Mouse (Mus musculus) lung, embryonic 16.5 days (tissue): ENCODE measurements around the gene Gif. TPM values are rescaled to one million over a fixed set of nuclear protein-coding genes. Genes with fewer than 3 reads are reported as not detected.

Experiments
- ATAC-seq: fragments of 200-750 bp; cut with Nextera tagmentation; 2 replicates; pipeline ENCODE4 v1.8.0; 2017; ENCODE audit warnings: low read depth, mild to moderate bottlenecking, moderate library complexity
- H3K27ac ChIP-seq: fragments of 300-500 bp; sonication (generic); 2 replicates; pipeline ENCODE4 v1.5.1; 2014; ENCODE audit warnings: mild to moderate bottlenecking, control low read depth, low read length
- H3K27me3 ChIP-seq: fragments of 300-500 bp; sonication (generic); 2 replicates; pipeline ENCODE4 v1.6.1; 2014; ENCODE audit warnings: low read depth, low read length, mixed read lengths; ENCODE audit not compliant: control insufficient read depth, insufficient read depth
- H3K36me3 ChIP-seq: fragments of 300-500 bp; sonication (generic); 2 replicates; pipeline ENCODE4 v1.6.1; 2014; ENCODE audit warnings: low read length; ENCODE audit not compliant: control insufficient read depth, insufficient read depth
- H3K4me1 ChIP-seq: fragments of 300-500 bp; sonication (generic); replicated peaks from 2 replicates; pipeline ENCODE4 v1.6.1; 2014; ENCODE audit warnings: low read length, mixed read lengths; ENCODE audit not compliant: control insufficient read depth, insufficient read depth
- H3K4me2 ChIP-seq: fragments of 300-500 bp; sonication (generic); 2 replicates; pipeline ENCODE4 v1.6.1; 2014; ENCODE audit warnings: low read depth, low read length, control low read depth
- H3K4me3 ChIP-seq: fragments of 300-500 bp; sonication (generic); 2 replicates; pipeline ENCODE4 v1.5.1; 2014; ENCODE audit warnings: mild to moderate bottlenecking, low read length, control low read depth
- H3K9ac ChIP-seq: fragments of 300-500 bp; sonication (generic); 2 replicates; pipeline ENCODE4 v1.6.1; 2014; ENCODE audit warnings: low read length, control low read depth
- H3K9me3 ChIP-seq: fragments of 300-500 bp; sonication (generic); 2 replicates; pipeline ENCODE4 v1.6.1; 2016; ENCODE audit warnings: low read length; ENCODE audit not compliant: control insufficient read depth
- WGBS: fragments of 180-500 bp; shearing (Covaris S2); extraction: QIAGEN DNeasy Blood & Tissue Kit; methylation state at CpG from one replicate; pipeline ENCODE4 v1.1.7; 2014; 5-methylcytosine and 5-hydroxymethylcytosine counted together
- polyA plus RNA-seq: library from polyadenylated mRNA; unstranded; fragments of >200 nt; fragmentation: Nextera tagmentation; extraction: Ambion mirVana; gene quantifications from 2 replicates; pipeline ENCODE4 v1.2.1, GENCODE M21; 2015

Gif gene
- polyA plus RNA-seq, 1 experiment from 2014 or later, result 0.70 TPM

DNA sequence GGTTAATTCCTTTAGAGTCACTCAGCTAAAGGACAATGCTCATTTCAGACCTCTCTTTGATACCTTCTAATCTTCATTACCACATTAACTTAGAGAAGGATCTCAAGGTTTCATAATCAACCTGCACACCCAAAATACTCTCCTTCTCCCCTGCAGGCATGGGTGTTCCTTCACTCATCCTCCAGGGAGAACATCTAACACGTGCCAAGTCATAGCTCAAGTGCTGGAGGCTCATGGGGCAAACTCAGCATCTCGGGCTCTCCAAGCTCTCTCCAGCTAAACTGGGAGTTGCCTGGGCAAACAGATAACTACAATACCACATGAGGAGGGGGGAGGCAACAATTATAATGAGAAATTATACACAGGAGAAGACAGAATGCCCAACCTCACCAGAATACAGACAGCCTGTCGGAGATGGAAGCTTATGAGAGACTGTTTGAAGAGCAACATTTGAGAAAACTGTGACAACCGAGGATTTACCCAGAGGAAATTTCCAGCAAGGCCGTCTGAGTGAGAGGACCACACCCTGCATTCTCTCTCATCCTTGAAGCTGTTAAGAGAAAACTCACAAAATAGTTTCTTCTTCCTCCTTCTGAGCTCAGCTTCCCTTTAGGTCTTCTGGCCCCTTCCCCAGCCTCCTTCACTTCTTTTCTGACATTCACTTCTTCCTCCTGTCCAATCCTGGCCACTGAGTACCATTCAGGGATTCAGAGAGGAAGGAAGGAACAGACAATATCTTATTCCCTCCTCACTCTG is 62.8 kb downstream of the Gif start:
- no peak overlapping the region for H3K4me3 ChIP-seq
- no peaks in the 10 kb centered on the region for H3K27me3 ChIP-seq
- no peak overlapping the region for H3K9ac ChIP-seq
- ATAC-seq, result no peak
- H3K4me2 ChIP-seq, result no peak overlapping the region
- 52% methylated on average over 5 of the region's 5 CpGs for WGBS
- peaks cover 7% of the 10 kb centered on the region for H3K4me1 ChIP-seq
- H3K9me3 ChIP-seq, result no peaks in the 10 kb centered on the region
- H3K27ac ChIP-seq, result 0 out of 2 replicates have a peak overlapping the region, but pooled peaks have one; percentile 3
- no peaks in the 10 kb centered on the region for H3K36me3 ChIP-seq

DNA sequence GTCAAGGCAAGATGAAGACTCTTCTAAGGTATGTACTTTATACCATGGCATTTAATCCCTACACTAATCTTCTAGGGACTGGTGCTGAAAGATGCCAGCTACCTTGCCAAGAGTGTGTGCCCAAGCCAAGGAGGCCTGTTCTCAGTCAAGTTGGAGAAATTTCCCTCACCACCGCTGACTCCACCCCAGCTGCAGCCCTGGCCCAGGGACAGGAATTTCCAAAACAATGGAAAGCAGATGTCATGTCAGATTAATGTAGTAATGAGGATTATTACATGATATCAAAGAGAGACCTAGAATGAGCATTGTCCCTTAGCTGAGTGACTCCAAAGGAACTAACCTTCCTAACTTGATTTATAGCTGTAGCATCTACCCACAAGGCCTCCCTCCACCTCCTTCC is 63.5 kb downstream of the Gif start:
- no peak for ATAC-seq

DNA sequence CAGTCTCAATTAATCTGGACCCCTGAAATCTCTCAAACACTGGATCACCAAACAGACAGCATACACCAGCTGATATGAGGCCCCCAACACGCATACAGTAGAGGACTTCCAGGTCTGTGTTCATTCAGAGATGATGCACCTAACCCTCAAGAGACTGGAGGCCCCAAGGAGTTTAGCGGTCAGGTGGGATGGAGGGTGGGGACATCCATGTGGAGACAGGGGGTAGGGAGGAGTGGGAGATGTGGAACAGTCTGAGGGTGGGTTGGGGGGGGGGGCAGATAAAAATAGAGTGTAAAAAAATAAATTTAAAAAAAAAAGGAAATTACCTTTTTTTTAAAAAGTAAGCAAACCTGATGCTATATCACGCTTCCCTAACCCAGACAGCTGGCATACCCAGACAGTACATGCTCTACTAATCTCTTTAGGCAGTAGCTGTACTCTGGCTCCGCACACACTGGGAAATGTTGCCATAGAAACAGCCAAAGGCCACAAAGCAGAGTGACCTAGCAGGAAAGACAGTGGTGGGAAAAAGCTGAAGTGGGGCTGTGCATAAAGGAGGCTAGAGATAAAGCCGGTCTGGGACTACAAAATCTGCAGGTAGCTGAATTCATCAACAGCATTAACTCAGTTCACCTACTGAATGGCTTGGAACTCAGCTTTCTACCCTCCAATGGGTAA is 64.5 kb downstream of the Gif start:
- H3K4me2 ChIP-seq, result no peak overlapping the region

More for the DNA sequence above, 63.5 kb downstream of the Gif start:
- H3K36me3 ChIP-seq, result no peaks in the 10 kb centered on the region
- no peak overlapping the region for H3K4me2 ChIP-seq
- WGBS, result 53% methylated on average over 1 of the region's 1 CpGs
- H3K4me3 ChIP-seq, result no peak overlapping the region
- 0 out of 2 replicates have a peak overlapping the region, but pooled peaks have one; percentile 30 for H3K27ac ChIP-seq
- H3K9me3 ChIP-seq, result no peaks in the 10 kb centered on the region
- no peak overlapping the region for H3K9ac ChIP-seq
- H3K27me3 ChIP-seq, result no peaks in the 10 kb centered on the region
- H3K4me1 ChIP-seq, result peaks cover 7% of the 10 kb centered on the region

More for the DNA sequence above, 64.5 kb downstream of the Gif start:
- Histone ChIP-seq H3K27ac (no peak overlapping the region), H3K4me1 (peaks cover 7% of the 10 kb centered on the region), H3K9me3 (no peaks in the 10 kb centered on the region), H3K36me3 (no peaks in the 10 kb centered on the region), H3K9ac (no peak overlapping the region), H3K4me3 (no peak overlapping the region), H3K27me3 (no peaks in the 10 kb centered on the region)
- ATAC-seq, result peak; percentile 46
- WGBS, result 45% methylated on average over 5 of the region's 5 CpGs

Other genes starting within 250 kb of the Gif start
- 5.5 and 5.6 TPM in 2 replicates for gene Ms4a6b, start 231.0 kb upstream of the Gif start, polyA plus RNA-seq
- 2.1 and 2.7 TPM in 2 replicates for gene Ms4a4d, start 210.8 kb upstream of the Gif start, polyA plus RNA-seq
- gene Ms4a6d, start 142.7 kb upstream of the Gif start, polyA plus RNA-seq, result 5.7 and 6.8 TPM in 2 replicates
- 0.20 and 0.35 TPM in 2 replicates for gene Ms4a2, start 123.8 kb upstream of the Gif start, polyA plus RNA-seq
- gene Ms4a3, start 106.7 kb upstream of the Gif start, polyA plus RNA-seq, result 0.23 TPM in 1 of 2 replicates, not detected in the other
- not detected in 2 replicates for gene Oosp2, start 87.0 kb upstream of the Gif start, polyA plus RNA-seq
- gene Oosp1, start 56.4 kb upstream of the Gif start, polyA plus RNA-seq, result not detected in 2 replicates
- not detected in 2 replicates for gene Oosp3, start 50.5 kb upstream of the Gif start, polyA plus RNA-seq
- 36.2 and 40.4 TPM in 2 replicates for gene Mrpl16, start 22.8 kb downstream of the Gif start, polyA plus RNA-seq
- gene Stx3, start 71.8 kb downstream of the Gif start, polyA plus RNA-seq, result 17.6 and 19.3 TPM in 2 replicates
- not detected in 2 replicates for gene Olfr1417, start 91.7 kb downstream of the Gif start, polyA plus RNA-seq
- not detected in 2 replicates for gene Olfr1418, start 113.5 kb downstream of the Gif start, polyA plus RNA-seq
- not detected in 2 replicates for gene Olfr1419, start 127.6 kb downstream of the Gif start, polyA plus RNA-seq
- 0.05 TPM in 1 of 2 replicates, not detected in the other for gene Olfr1420, start 139.0 kb downstream of the Gif start, polyA plus RNA-seq
- gene Patl1, start 164.8 kb downstream of the Gif start, polyA plus RNA-seq, result 18.9 and 19.0 TPM in 2 replicates
- 3.1 and 4.0 TPM in 2 replicates for gene Osbp, start 218.4 kb downstream of the Gif start, polyA plus RNA-seq